Mouse (Mus musculus): ENCODE results near the gene Pef1.

- no peak for TF ChIP-seq POLR2AphosphoS2 (IDR thresholded peaks at IDR 0.05; ENCODE audit: insufficient read length, low read depth)
- TF ChIP-seq POLR2A (IDR thresholded peaks at IDR 0.05; ENCODE audit: insufficient read length, low read depth) = no peak
- no peak for TF ChIP-seq SRF (IDR thresholded peaks at IDR 0.05; ENCODE audit: control insufficient read depth, insufficient read length, low read depth)
- TF ChIP-seq USF1 (IDR thresholded peaks at IDR 0.05; ENCODE audit: low read depth) = no peak
Observed at GRCm38 (mm10) chr4:130173060-130173822, 70.9 kb downstream of the Pef1 start.

Data from myocyte (in vitro differentiated cells).